8 mouse cellular contexts compared by ENCODE assay signal in genomic region chr5:150665132-150665954, GRCm38 (mm10). TPM values are rescaled to one million over a fixed set of nuclear protein-coding genes. Genes with fewer than 3 reads are reported as not detected.
DNase-seq lines count a peak whose midpoint lies in the region; ATAC-seq and TF ChIP-seq lines count a peak whose summit lies in the region.

No protein-coding gene starts in this region.

- no peaks in the 10 kb centered on the region for H3K27me3 ChIP-seq in kidney, embryonic 14.5 days (ENCODE audit: control insufficient read depth, insufficient read depth, low read length)
- H3K27me3 ChIP-seq in limb, embryonic 15.5 days, result no peaks in the 10 kb centered on the region

- H3K27ac ChIP-seq in bone marrow macrophage, adult 2 months (ENCODE audit: insufficient read depth, low read depth, low read length), result peak overlapping the region; percentile 83
- peak overlapping the region; percentile 95 for H3K27ac ChIP-seq in embryonic fibroblast, embryonic 13.5 days (ENCODE audit: insufficient read depth, low read length)
- H3K27ac ChIP-seq in kidney, embryonic 14.5 days (ENCODE audit: low read depth, low read length), result peak overlapping the region; percentile 98
- peak overlapping the region; percentile 99 for H3K27ac ChIP-seq in limb, embryonic 15.5 days

- peak overlapping the region; percentile 93 for H3K9ac ChIP-seq in kidney, embryonic 14.5 days (ENCODE audit: low read depth, low read length)
- H3K9ac ChIP-seq in limb, embryonic 15.5 days, result peak overlapping the region; percentile 93

- no peaks in the 10 kb centered on the region for H3K9me3 ChIP-seq in kidney, embryonic 14.5 days (ENCODE audit: control insufficient read depth, low read length)
- H3K9me3 ChIP-seq in limb, embryonic 15.5 days, result no peaks in the 10 kb centered on the region

- H3K4me3 ChIP-seq in bone marrow macrophage, adult 2 months (ENCODE audit: insufficient read depth, low read length), result peak overlapping the region; percentile 90
- H3K4me3 ChIP-seq in embryonic fibroblast, embryonic 13.5 days (ENCODE audit: insufficient read depth, low read length), result peak overlapping the region; percentile 93
- H3K4me3 ChIP-seq in kidney, embryonic 14.5 days (ENCODE audit: low read length), result peak overlapping the region; percentile 98
- peak overlapping the region; percentile 97 for H3K4me3 ChIP-seq in limb, embryonic 15.5 days

- peak; percentile 98 for DNase-seq in A20 (ENCODE audit: low read depth, low spot score)
- DNase-seq in heart, adult 9 months (ENCODE audit: low spot score in 2 of 2), result peak; percentile 98
- peak; percentile 89 to 90 for DNase-seq in monocyte, adult 2 months (ENCODE audit: low read depth in 1 of 2, low spot score in 2 of 2)
- DNase-seq in spleen, postnatal 36 days (ENCODE audit: low spot score in 2 of 2), result peak; percentile 95 to 97

- under 1% methylated on average over 52 of the region's 52 CpGs for WGBS in kidney, embryonic 14.5 days
- under 1% methylated on average over 52 of the region's 52 CpGs for WGBS in limb, embryonic 15.5 days

- peak overlapping the region; percentile 79 for H3K4me2 ChIP-seq in kidney, embryonic 14.5 days (replicated peaks; ENCODE audit: low read depth, low read length)
- peak overlapping the region; percentile 53 for H3K4me2 ChIP-seq in limb, embryonic 15.5 days

- H3K4me1 ChIP-seq in bone marrow macrophage, adult 2 months (ENCODE audit: control insufficient read depth, insufficient read depth, low read length), result peaks cover 18% of the 10 kb centered on the region
- no peaks in the 10 kb centered on the region; the same call in 1 of the 2 replicates for H3K4me1 ChIP-seq in embryonic fibroblast, embryonic 13.5 days (ENCODE audit: control insufficient read depth, insufficient read depth, low read length)
- H3K4me1 ChIP-seq in kidney, embryonic 14.5 days (ENCODE audit: control insufficient read depth, insufficient read depth, low read length), result 0 out of 2 replicates have a peak, but pooled peaks cover 5% of the 10 kb centered on the region
- peaks cover 8% of the 10 kb centered on the region; the same call in 1 of the 2 replicates for H3K4me1 ChIP-seq in limb, embryonic 15.5 days

- H3K36me3 ChIP-seq in kidney, embryonic 14.5 days (ENCODE audit: control insufficient read depth, insufficient read depth, low read length), result peaks cover 15% of the 10 kb centered on the region
- peaks cover 15% of the 10 kb centered on the region for H3K36me3 ChIP-seq in limb, embryonic 15.5 days

- no peak for TF ChIP-seq POLR2A in bone marrow macrophage, adult 2 months (IDR thresholded peaks at IDR 0.05; ENCODE audit: borderline replicate concordance, low read depth, low read length)
- TF ChIP-seq POLR2A in embryonic fibroblast, embryonic 13.5 days (IDR thresholded peaks at IDR 0.05; ENCODE audit: low read depth, low read length), result peak; percentile 61

- TF ChIP-seq CTCF in bone marrow macrophage, adult 2 months (IDR thresholded peaks at IDR 0.05; ENCODE audit: low read depth, low read length), result peak; percentile 76
- TF ChIP-seq CTCF in embryonic fibroblast, embryonic 13.5 days (IDR thresholded peaks at IDR 0.05; ENCODE audit: borderline replicate concordance, insufficient read depth, low read length), result peak; percentile 59

- peak; percentile 99 for ATAC-seq in kidney, embryonic 14.5 days (ENCODE audit: low FRiP score, low TSS enrichment)
- peak; percentile 98 for ATAC-seq in limb, embryonic 15.5 days (ENCODE audit: insufficient number of reproducible peaks, low FRiP score, low TSS enrichment, low read depth)

RNA-seq across cellular contexts. Expression of gene N4bp2l2, which starts 0.6 kb away (rescaled TPM):
- 65.9 and 67.2 TPM in 2 replicates for polyA plus RNA-seq in bone marrow macrophage, adult 2 months (2012; ENCODE audit: insufficient read depth, insufficient read length, missing spikeins)
- polyA plus RNA-seq in embryonic fibroblast, embryonic 13.5 days (2011; ENCODE audit: insufficient read length, low read depth, missing spikeins), result 74.0 and 100.0 TPM in 2 replicates
- 44.2 and 49.6 TPM in 2 replicates for polyA plus RNA-seq in kidney, embryonic 14.5 days (2014; fragmentation: Nextera tagmentation; extraction: Ambion mirVana)
- 43.6 and 43.9 TPM in 2 replicates for polyA plus RNA-seq in limb, embryonic 15.5 days (2015; fragmentation: Nextera tagmentation; extraction: Ambion mirVana)

RNA-seq across cellular contexts. Expression of gene Pds5b, which starts 8.2 kb away (rescaled TPM):
- 15.6 and 18.4 TPM in 2 replicates for polyA plus RNA-seq in bone marrow macrophage, adult 2 months (2012; ENCODE audit: insufficient read depth, insufficient read length, missing spikeins)
- 38.0 and 50.7 TPM in 2 replicates for polyA plus RNA-seq in embryonic fibroblast, embryonic 13.5 days (2011; ENCODE audit: insufficient read length, low read depth, missing spikeins)
- 36.1 and 53.6 TPM in 2 replicates for polyA plus RNA-seq in kidney, embryonic 14.5 days (2014; fragmentation: Nextera tagmentation; extraction: Ambion mirVana)
- polyA plus RNA-seq in limb, embryonic 15.5 days (2015; fragmentation: Nextera tagmentation; extraction: Ambion mirVana), result 27.5 and 33.1 TPM in 2 replicates

Comparison
In these comparisons a context has a peak if more than half of its experiments do, and no peak if none do; other contexts are left out.
1. Peak in every context shown above with its lines: DNase-seq, ATAC-seq, H3K4me3 ChIP-seq and H3K27ac ChIP-seq.